Mouse (Mus musculus): ENCODE measurements around the gene Lin7b. TPM values are rescaled to one million over a fixed set of nuclear protein-coding genes. Genes with fewer than 3 reads are reported as not detected.

Lin7b gene
- total RNA-seq, 4 experiments from 2014 or later = not detected

GRCm38 (mm10) chr7:45353041-45353440 is 17.3 kb downstream of the Lin7b start:
- no peak for DNase-seq (ENCODE audit: low spot score in 2 of 2)

- DNase-seq (ENCODE audit: low spot score in 2 of 2) = no peak
Measured at GRCm38 (mm10) chr7:45346905-45347304, 23.5 kb downstream of the Lin7b start.

DNA sequence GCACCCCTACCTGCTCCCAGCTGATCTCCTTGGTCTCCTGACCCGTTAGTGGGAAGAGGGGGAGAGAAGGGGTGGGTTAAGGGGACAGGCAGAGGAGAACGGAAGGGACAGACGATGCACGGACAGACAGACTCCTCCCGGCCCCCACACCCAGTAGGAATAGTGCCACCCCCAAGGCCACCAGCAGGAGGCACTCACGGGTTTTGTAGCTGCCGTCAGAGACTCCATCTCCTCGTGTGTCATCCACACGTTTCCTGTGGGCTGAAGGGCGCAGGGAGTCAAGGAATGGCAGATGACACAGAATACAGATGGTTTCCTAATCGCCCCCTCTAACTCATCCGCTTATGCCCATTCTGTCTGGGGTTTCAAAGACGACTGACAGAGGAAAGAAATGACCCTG is 26.8 kb downstream of the Lin7b start:
- DNase-seq (ENCODE audit: low spot score in 2 of 2) = no peak

DNA sequence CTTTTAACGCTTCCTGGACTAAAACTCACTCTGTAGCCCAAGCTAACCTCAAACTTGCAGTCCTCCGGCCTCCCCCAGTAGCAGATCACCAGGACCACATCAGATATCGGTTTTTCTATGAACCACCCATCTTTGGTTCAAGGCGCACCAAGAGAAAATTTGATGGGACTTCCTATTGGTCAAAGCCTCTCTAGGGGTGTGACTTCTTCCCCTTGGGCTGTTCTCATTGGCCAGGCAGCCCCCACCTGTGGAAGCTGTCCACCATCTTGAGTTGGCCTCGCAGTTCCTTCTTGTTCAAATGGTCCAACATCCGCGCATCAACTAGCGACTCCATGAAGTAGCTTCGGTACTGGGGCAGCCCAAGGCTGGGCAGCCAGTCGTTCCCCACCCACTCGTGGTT is 28.3 kb downstream of the Lin7b start:
- no peak for DNase-seq (ENCODE audit: low spot score in 2 of 2)

DNA sequence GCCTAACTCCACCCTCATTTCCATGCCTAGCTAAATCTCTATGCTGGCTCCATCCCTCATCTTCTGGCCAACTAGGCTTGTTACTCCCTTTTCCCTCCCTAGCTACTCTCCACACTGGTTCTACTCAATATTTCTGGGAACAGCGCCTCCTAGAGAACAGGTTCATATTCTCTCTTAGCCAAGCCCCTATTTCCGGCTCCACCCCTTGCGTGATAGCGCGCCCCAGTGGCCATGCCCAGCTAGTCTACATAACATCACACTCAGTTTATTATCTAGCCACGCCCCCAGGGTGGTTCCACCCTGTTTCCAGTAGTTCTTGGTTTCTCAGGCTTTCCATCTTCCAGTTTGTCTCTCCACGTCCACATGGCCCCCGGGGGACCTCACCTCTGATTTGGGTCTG is 29.1 kb downstream of the Lin7b start:
- DNase-seq (ENCODE audit: low spot score in 2 of 2) = peak; percentile 73 to 78

DNA sequence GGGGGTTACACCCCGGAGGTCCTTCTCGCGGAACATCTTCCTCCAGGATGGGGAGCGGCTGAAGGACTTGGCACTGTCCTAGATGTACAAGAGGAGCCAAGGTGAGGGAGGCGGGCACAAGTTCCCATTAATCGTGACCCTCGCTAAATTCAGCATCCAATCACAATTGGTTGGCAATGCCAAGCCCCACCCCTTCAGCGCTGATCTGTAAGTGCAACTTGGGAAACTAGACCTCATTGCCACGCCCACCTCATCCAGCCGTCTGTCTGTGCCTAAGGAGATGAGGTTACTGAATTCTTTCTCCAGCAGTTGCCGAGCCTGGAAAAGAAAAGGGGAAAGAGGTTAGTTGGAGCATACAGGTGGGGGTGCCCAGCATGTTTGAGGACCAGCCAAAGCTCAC is 29.7 kb downstream of the Lin7b start:
- DNase-seq (ENCODE audit: low spot score in 2 of 2) = peak in 1 of 2 experiments; percentile 34

GRCm38 (mm10) chr7:45340066-45340442 is 30.3 kb downstream of the Lin7b start:
- no peak for DNase-seq (ENCODE audit: low spot score in 2 of 2)

DNA sequence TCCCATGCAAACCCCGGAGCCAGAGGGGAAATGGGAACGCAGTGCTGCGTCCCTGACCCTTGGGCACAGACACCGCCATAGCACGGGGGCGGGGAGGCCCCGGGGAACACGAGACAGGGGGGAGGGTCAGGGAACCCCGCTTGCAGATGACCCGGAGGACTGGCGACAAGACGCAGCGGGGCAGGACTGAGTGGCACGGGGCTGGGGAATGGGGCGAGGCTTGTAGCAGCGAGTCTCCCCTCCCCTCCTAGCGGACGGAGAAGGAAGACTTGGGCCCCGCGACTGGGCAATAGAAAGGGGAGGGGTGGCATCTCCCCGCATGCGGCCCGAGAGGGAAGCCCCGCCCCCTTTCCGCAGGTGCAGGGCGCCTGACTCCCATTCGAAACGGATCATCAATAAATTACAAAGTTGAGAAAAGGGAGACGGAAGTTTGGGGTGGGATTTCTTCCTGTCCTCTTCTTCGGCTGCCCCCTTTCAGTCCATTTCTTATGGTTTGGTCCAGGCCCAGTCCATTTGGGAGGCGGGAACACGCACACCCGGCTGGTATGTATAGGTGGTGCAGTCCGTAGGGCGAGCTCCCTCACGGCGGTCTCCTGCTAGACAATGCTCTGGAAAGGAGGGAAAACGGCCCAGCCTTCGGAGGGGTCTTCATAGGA is 30.8 kb downstream of the Lin7b start:
- DNase-seq (ENCODE audit: low spot score in 2 of 2) = peak; percentile 23 to 28

DNA sequence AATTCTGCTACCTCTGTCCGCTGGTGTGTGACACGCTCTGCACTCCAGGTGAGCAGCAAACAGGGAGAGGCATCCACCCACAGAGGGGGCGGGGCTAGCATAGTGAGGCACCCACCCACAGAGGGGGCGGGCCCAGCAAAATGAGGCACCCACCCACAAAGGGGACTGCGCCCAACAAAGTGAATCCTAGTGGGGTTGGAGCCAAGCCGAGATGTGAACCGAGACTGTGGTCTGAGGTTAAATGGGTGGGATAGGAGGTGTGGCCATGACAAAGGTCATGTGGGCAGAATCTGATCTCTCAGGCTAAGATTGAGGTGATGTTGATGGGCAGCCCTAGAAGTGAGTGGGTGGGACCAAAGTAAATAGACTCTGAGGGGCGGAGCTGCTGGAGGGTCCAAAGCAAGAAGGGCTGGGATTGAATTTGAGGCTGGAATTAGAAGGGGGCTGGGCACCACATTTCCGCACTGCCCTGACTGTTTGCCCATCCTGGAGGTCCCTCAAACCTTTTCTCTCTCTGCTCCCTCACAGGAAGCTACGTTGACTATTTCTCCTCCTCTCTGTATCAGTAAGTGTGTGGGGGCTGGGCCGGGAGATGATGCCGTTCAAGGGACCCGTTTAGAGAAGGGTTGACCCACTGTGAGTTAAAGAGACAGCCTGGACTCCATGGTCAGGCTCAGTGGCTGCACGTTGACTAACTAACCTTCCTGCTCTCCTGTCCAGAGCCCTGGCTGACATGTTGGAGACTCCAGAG is 32.0 kb downstream of the Lin7b start:
- DNase-seq (ENCODE audit: low spot score in 2 of 2) = peak in 1 of 2 experiments; percentile 48

- no peak for DNase-seq (ENCODE audit: low spot score in 2 of 2)
Measured at GRCm38 (mm10) chr7:45337469-45337868, 32.9 kb downstream of the Lin7b start.

- DNase-seq (ENCODE audit: low spot score in 2 of 2) = no peak
Measured at GRCm38 (mm10) chr7:45336319-45336718, 34.1 kb downstream of the Lin7b start.

DNA sequence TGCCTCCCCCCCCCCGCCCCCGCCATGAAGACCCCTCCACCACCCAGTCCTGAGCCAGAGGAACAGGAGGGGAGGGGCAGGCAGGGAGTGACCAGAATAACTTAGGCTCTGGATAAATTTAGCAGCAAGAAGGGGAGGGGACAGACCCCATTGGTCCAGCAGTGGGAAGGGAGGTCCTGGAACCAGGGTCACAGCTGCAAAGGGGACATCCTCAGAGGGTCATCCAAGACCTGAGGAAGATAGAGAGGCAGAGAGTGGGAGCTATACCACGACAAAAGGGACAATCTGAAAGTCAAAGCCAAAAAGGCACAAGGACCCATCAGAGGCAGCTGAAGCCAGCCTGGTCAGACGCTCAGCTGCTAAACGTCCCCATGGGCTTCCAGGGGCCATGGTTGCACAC is 35.3 kb downstream of the Lin7b start, which contains the start of gene Hrc:
TSS of gene Hrc (plus strand) at position 235 of the 400 bp plus-strand sequence.
- DNase-seq (ENCODE audit: low spot score in 2 of 2) = peak; percentile 47 to 64

DNA sequence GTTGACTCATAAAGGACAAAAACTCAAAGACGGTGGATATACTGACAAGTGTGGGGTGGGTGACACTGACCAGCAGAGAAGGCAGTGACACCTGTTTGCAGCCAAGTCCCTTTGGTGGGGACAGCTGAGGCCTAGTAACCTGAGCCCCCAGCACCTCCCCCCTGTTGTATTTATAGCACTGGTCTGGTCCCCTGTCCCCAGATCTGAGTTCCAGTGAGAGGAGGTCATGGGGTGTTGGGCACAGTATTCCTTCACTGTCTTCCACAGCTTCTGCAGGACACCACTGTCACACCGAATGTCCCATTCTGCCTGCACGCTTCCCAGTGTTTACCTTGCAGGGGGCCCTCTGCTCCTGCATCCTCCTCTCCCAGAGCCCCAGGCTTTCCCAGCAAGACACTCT is 35.8 kb downstream of the Lin7b start:
- peak; percentile 69 to 77 for DNase-seq (ENCODE audit: low spot score in 2 of 2)

DNA sequence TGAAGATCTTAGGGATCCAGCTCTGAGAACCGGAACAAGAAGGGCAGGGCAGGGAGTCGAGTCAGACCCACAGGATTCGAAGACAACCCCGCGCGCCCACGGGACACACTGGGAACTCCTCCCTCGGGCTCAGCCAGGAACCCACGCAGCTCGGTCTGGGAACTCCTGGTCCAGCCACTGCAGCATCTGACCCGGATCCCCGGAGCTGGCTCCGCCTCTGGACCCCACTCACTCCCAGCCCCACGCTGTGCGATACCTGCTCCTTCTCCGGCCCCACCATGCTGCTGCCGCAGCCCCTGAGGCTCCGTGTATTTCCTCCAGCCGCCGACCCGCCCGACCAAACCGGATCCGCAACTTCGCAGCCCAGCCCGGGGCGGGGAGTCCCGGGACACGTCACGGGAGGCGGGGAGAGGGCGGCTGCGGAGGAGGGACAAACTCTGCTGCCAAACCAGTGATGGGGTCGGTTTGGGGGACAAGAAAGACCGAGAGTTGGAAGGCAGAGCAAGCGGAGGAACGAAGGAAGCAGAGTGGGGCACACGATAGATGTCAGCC is 36.9 kb downstream of the Lin7b start, which contains the start of gene Trpm4:
TSS of gene Trpm4 (minus strand) at position 350 of the 552 bp plus-strand sequence.
- peak; percentile 77 to 83 for DNase-seq (ENCODE audit: low spot score in 2 of 2)

DNA sequence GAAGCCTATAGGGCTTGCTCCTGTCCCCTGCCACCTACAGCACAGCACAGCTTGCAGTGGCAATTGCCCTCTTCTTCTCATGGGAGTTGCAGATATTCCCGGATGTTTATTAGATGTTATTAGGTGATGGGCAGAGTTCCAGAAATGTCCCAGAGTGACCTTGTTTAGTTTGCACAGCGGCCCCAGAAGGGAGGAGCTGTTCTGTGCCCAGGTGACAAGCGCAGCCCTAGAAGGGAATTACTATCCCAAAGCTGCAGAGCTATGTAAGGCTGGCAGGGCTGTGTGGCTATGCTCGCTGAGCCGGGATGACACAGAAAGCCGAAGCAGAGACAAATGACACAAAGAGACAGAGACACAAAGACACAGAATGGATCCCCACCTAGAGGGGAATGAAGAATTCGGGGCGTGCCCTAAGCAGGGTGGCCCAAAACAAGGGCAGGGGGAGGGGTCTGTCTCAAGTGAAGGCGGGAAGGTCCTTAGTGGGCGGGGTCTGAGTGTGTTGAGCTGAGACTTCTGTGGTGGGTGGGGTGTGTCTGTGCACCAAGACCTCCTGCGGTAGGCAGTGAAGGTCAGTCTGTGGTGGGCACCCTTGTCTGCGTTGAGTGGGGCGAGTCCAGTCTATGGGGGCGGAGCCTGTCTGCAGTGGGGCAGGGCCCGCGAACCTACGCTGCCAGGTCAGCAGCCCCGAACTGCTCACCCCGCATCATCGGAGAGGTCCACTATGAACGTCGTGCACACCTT is 37.5 kb downstream of the Lin7b start:
- peak; percentile 22 to 46 for DNase-seq (ENCODE audit: low spot score in 2 of 2)

- DNase-seq (ENCODE audit: low spot score in 2 of 2) = no peak
Measured at GRCm38 (mm10) chr7:45331502-45331901, 38.9 kb downstream of the Lin7b start.

GRCm38 (mm10) chr7:45328841-45329475 is 41.4 kb downstream of the Lin7b start:
- peak; percentile 27 to 39 for DNase-seq (ENCODE audit: low spot score in 2 of 2)

DNA sequence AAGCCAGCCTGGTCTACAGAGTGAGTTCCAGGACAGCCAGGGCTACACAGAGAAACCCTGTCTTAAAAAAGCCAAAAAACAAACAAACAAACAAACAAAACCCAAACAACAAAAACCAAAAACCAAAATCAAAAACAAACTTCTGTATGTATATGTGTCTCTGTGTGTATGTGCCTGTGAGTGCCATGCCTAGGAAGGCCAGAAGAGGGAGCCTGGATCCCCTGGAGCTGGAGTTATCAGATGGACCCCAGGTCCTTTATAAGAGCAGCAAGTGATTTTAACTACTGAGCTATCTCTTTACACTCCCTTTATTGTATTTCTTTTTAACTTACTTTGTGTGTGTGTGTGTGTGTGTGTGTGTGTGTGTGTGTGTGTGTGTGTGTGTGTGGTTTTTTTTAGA is 44.6 kb downstream of the Lin7b start:
- no peak for DNase-seq (ENCODE audit: low spot score in 2 of 2)

DNA sequence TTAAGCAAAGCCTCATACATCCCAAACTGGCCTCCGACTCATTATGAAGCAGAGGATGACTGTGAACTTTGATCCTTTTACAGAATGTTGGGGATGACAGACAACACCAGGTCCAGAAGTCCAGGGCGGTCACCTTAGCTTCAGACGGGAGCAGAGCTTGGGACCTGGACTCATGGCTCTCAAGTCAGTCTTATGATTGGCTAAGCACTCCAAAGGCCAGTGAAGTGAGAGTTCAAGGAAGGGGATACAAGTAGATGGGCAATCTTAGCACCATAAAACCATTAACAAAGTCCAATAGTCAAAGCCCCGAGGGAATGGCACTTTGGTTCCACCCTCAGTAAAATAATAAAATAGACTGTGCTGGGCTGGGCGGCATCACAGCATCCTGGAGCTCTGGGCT is 47.3 kb downstream of the Lin7b start:
- no peak for DNase-seq (ENCODE audit: low spot score in 2 of 2)

GRCm38 (mm10) chr7:45322245-45322644 is 48.1 kb downstream of the Lin7b start:
- DNase-seq (ENCODE audit: low spot score in 2 of 2) = no peak
